Mouse (Mus musculus): ENCODE measurements around the gene Plk5. TPM values are rescaled to one million over a fixed set of nuclear protein-coding genes. Genes with fewer than 3 reads are reported as not detected.
A peak's percentile ranks its signal among the peaks of the same experiment; 100 is the strongest.

Plk5 gene
- polyA plus RNA-seq, 1 experiment from 2014 or later, result 0.08 TPM

DNA sequence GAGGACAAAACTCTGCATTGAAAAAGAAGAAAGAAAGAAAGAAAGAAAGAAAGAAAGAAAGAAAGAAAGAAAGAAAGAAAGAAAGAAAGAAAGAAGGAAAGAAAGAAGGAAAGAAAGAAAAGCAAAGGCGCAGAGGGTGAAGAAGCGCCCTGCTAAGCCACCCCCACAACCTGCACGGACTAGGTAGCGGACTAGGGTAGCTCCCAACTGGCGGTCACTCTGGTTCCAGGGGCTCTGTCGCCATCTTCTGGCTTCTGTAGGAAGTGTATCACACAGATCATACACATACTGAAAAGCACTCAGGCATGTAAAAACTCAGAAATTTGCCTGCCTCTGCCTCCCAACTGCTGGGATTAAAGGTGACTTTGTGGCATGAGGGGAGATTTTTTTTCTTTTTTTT is 17.8 kb downstream of the Plk5 start:
- peak; percentile 83 for DNase-seq
- TF ChIP-seq EP300 (IDR thresholded peaks at IDR 0.05; ENCODE audit: low read depth), result no peak
- TF ChIP-seq CTCF (IDR thresholded peaks at IDR 0.05; ENCODE audit: low read depth), result peak; percentile 84

DNA sequence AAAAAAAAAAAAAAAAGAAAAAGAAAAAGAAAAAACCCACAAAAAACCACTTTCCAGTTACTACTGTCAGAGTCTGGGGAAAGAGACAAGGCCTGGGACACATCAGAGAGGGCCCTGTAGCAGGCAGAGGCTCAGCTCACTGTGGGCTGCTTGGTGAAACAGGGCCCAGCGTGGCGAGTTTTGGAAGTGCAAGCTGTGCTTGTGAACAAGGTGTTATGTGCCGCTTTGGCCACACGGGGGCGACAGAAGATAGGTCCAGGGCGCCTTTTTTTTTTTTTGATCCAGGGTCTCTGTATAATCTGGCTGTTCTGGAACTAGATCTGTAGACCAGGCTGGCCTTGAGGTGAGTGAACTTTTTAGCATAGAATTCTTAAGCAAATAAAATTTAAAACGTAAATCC is 19.9 kb downstream of the Plk5 start:
- TF ChIP-seq CTCF (IDR thresholded peaks at IDR 0.05; ENCODE audit: low read depth) (peak; percentile 94), EP300 (IDR thresholded peaks at IDR 0.05; ENCODE audit: low read depth) (no peak)
- Histone ChIP-seq H3K4me2 (ENCODE audit: low read depth, low read length) (no peak overlapping the region), H3K4me1 (ENCODE audit: insufficient read depth) (no peaks in the 10 kb centered on the region; the same call in 1 of the 2 replicates), H3K9ac (replicated peaks) (no peak overlapping the region), H3K4me3 (ENCODE audit: low read depth, low read length) (no peak overlapping the region), H3K27me3 (ENCODE audit: insufficient read depth, low read length) (peaks cover 7% of the 10 kb centered on the region; the same call in 1 of the 2 replicates), H3K36me3 (replicated peaks; ENCODE audit: insufficient read depth, low read length) (no peaks in the 10 kb centered on the region; the same call in 1 of the 2 replicates), H3K27ac (ENCODE audit: low read depth) (no peak overlapping the region), H3K9me3 (ENCODE audit: low read length) (no peaks in the 10 kb centered on the region)
- DNase-seq, result peak; percentile 93
- 3% methylated on average over 7 of the region's 7 CpGs for WGBS (ENCODE audit: insufficient replicate concordance)
- peak; percentile 61 for ATAC-seq

More for the DNA sequence above, 17.8 kb downstream of the Plk5 start:
- H3K9ac ChIP-seq (replicated peaks), result no peak overlapping the region
- no peak overlapping the region for H3K4me3 ChIP-seq (ENCODE audit: low read depth, low read length)
- no peaks in the 10 kb centered on the region for H3K36me3 ChIP-seq (replicated peaks; ENCODE audit: insufficient read depth, low read length)
- no peaks in the 10 kb centered on the region for H3K9me3 ChIP-seq (ENCODE audit: low read length)
- H3K4me1 ChIP-seq (ENCODE audit: insufficient read depth), result no peaks in the 10 kb centered on the region; the same call in 1 of the 2 replicates
- H3K27me3 ChIP-seq (ENCODE audit: insufficient read depth, low read length), result peaks cover 7% of the 10 kb centered on the region; the same call in 1 of the 2 replicates
- H3K4me2 ChIP-seq (ENCODE audit: low read depth, low read length), result no peak overlapping the region
- WGBS (ENCODE audit: insufficient replicate concordance), result 17% methylated on average over 6 of the region's 6 CpGs
- ATAC-seq, result peak; percentile 69
- no peak overlapping the region for H3K27ac ChIP-seq (ENCODE audit: low read depth)

DNA sequence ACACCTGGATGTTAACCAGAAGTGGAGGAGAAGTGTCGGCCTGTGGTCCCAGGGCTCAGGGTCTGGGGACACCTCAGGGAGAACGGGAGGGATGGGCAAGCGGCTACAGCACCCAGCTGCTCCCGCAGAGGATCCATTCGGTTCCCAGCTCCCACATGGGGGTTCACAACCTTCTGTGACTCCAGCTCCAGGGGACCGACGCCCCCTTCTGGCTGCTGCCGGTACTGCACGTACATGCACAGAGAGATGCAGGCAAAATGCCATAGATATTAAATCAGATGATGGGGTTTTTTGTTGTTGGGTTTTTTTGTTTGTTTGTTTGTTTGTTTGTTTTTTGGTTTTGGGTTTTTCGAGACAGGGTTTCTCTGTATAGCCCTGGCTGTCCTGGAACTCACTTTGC is 21.5 kb downstream of the Plk5 start:
- H3K4me3 ChIP-seq (ENCODE audit: low read depth, low read length), result no peak overlapping the region
- no peak for ATAC-seq

DNA sequence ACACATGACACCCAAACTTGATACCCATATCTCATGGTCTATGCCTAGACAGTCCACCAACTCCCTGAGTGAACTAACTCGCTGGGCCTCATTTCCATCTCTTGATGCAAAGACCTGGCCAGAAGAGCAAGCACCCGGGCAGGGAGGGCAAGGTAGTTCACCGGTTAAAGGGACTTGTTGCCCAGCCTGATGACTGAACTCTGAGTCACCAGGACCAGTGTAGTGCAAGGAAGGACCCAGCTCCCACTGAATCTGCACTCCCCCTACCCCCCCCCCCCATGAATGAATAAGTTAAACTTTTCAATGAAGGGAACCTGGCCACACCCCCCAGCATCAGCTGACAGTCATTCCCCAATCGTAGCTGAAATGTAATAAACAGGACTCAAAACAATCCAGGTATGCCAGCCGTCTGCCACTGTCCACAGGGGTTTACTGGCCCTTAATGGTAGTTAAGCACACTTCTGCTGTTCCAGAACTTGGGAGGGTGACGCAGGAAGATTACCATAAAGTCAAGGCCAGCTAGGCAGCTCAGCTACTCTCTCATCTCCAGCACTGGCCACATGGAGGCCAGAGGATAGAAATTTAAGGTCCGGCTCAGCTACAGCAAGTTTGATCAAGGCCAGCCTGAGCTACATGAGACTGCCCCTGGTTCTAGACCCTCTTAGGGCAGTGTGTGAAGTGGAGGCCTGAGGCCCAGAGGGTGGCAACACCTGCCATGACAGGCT is 26.5 kb downstream of the Plk5 start:
- TF ChIP-seq CTCF (IDR thresholded peaks at IDR 0.05; ENCODE audit: low read depth) (no peak), EP300 (IDR thresholded peaks at IDR 0.05; ENCODE audit: low read depth) (no peak)
- Histone ChIP-seq H3K4me3 (ENCODE audit: low read depth, low read length) (no peak overlapping the region), H3K4me1 (ENCODE audit: insufficient read depth) (peaks cover 36% of the 10 kb centered on the region), H3K36me3 (replicated peaks; ENCODE audit: insufficient read depth, low read length) (peaks cover 13% of the 10 kb centered on the region), H3K27ac (ENCODE audit: low read depth) (no peak overlapping the region), H3K4me2 (ENCODE audit: low read depth, low read length) (no peak overlapping the region), H3K9me3 (ENCODE audit: low read length) (no peaks in the 10 kb centered on the region), H3K9ac (replicated peaks) (no peak overlapping the region), H3K27me3 (ENCODE audit: insufficient read depth, low read length) (peaks cover 10% of the 10 kb centered on the region; the same call in 1 of the 2 replicates)
- ATAC-seq, result no peak
- no peak for DNase-seq
- WGBS (ENCODE audit: insufficient replicate concordance), result 88% methylated on average over 7 of the region's 7 CpGs

More for the DNA sequence above, 21.5 kb downstream of the Plk5 start:
- Histone ChIP-seq H3K27ac (ENCODE audit: low read depth) (no peak overlapping the region), H3K9ac (replicated peaks) (no peak overlapping the region), H3K27me3 (ENCODE audit: insufficient read depth, low read length) (peaks cover under 1% of the 10 kb centered on the region; the same call in 1 of the 2 replicates), H3K36me3 (replicated peaks; ENCODE audit: insufficient read depth, low read length) (peaks cover 13% of the 10 kb centered on the region), H3K4me2 (ENCODE audit: low read depth, low read length) (no peak overlapping the region), H3K9me3 (ENCODE audit: low read length) (no peaks in the 10 kb centered on the region), H3K4me1 (ENCODE audit: insufficient read depth) (no peaks in the 10 kb centered on the region)
- peak; percentile 61 for DNase-seq
- peak; percentile 77 for TF ChIP-seq CTCF (IDR thresholded peaks at IDR 0.05; ENCODE audit: low read depth)
- TF ChIP-seq EP300 (IDR thresholded peaks at IDR 0.05; ENCODE audit: low read depth), result no peak
- WGBS (ENCODE audit: insufficient replicate concordance), result 47% methylated on average over 10 of the region's 10 CpGs

DNA sequence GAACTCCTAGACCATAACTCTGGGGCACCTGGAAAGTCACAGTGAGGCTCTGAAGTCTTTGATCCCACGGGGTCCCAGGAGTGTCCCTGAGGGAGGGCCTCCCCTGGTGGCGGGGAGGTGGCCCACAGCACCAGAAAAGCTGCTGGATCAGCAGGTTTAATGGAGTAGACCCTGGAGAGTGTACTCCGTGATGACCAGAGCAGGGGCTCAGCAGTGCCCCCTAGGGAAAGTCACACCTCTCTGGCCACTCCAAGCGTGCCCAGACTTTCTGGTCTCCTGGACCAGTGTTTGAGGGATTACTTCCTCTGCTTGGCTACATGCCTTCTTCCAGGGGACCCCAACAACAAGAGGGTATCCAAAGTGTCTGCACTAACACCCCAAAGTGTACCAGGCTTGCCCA is 27.2 kb downstream of the Plk5 start:
- H3K27ac ChIP-seq (ENCODE audit: low read depth), result no peak overlapping the region
- no peak for DNase-seq

DNA sequence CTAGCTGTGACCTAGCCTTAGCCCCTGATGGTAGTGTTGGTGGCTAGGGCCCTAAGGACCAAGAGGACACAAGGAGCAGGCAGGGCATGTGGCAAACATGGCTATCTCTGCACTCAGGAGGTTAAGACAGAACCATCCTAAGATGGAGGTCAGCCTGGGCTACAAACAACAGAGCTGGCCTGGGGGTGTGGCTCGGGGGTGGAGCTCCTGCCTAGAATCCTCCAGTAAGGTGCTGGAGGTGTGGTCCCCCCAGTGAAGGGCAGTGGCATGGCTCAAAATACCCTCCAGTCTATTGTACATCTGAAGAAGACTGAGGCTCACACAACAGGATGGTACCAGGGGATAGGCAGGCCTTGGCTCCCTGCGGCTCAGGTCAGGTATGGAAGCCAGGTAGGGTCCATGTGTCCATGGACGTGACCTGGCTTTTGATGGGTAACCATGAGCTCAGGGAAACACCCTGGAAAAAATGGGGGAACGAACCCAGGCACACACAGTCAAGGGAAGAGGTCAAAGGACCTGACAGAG is 27.9 kb downstream of the Plk5 start:
- WGBS (ENCODE audit: insufficient replicate concordance), result 83% methylated on average over 4 of the region's 4 CpGs
- H3K36me3 ChIP-seq (replicated peaks; ENCODE audit: insufficient read depth, low read length), result peaks cover 13% of the 10 kb centered on the region
- H3K27me3 ChIP-seq (ENCODE audit: insufficient read depth, low read length), result peaks cover 10% of the 10 kb centered on the region; the same call in 1 of the 2 replicates
- H3K4me2 ChIP-seq (ENCODE audit: low read depth, low read length), result no peak overlapping the region
- no peak overlapping the region for H3K4me3 ChIP-seq (ENCODE audit: low read depth, low read length)
- no peak for ATAC-seq
- H3K4me1 ChIP-seq (ENCODE audit: insufficient read depth), result peaks cover 46% of the 10 kb centered on the region
- H3K9me3 ChIP-seq (ENCODE audit: low read length), result no peaks in the 10 kb centered on the region
- TF ChIP-seq EP300 (IDR thresholded peaks at IDR 0.05; ENCODE audit: low read depth) (no peak), CTCF (IDR thresholded peaks at IDR 0.05; ENCODE audit: low read depth) (no peak)
- no peak overlapping the region for H3K9ac ChIP-seq (replicated peaks)
- peak; percentile 46 for DNase-seq
- H3K27ac ChIP-seq (ENCODE audit: low read depth), result no peak overlapping the region

More for the DNA sequence above, 27.2 kb downstream of the Plk5 start:
- no peaks in the 10 kb centered on the region for H3K9me3 ChIP-seq (ENCODE audit: low read length)
- H3K9ac ChIP-seq (replicated peaks), result no peak overlapping the region
- no peak for ATAC-seq
- 72% methylated on average over 4 of the region's 4 CpGs for WGBS (ENCODE audit: insufficient replicate concordance)
- H3K4me1 ChIP-seq (ENCODE audit: insufficient read depth), result peaks cover 42% of the 10 kb centered on the region
- H3K36me3 ChIP-seq (replicated peaks; ENCODE audit: insufficient read depth, low read length), result peaks cover 13% of the 10 kb centered on the region
- no peak overlapping the region for H3K4me2 ChIP-seq (ENCODE audit: low read depth, low read length)
- TF ChIP-seq EP300 (IDR thresholded peaks at IDR 0.05; ENCODE audit: low read depth), result no peak
- TF ChIP-seq CTCF (IDR thresholded peaks at IDR 0.05; ENCODE audit: low read depth), result peak; percentile 32
- H3K27me3 ChIP-seq (ENCODE audit: insufficient read depth, low read length), result peaks cover 10% of the 10 kb centered on the region; the same call in 1 of the 2 replicates
- H3K4me3 ChIP-seq (ENCODE audit: low read depth, low read length), result no peak overlapping the region
